Mouse (Mus musculus) right cerebral cortex, postnatal 25 days (tissue): Measurements from ENCODE around the gene 2510002D24Rik.
"Not testable (repeated sequence)": the region's sequence is repeated elsewhere in the genome, so short reads cannot be mapped to it uniquely, and the experiment has no call there.

Experiments
- DNase-seq: peaks from one replicate; pipeline ENCODE4 v3.0.0; 2022

The 2510002D24Rik gene

GRCm38 (mm10) chr16:18836468-18837208 lies at the start of gene 2510002D24Rik, which contains the start of gene Gm28539:
TSS of gene 2510002D24Rik (plus strand) at chr16:18836578.
TSS of gene Gm28539 (plus strand) at chr16:18836584.
- DNase-seq, result peak; percentile 92

- DNase-seq, result no peak
Observed at GRCm38 (mm10) chr16:18786652-18787051, 49.7 kb upstream of the 2510002D24Rik start.

GRCm38 (mm10) chr16:18788627-18789406 lies 47.6 kb upstream of the 2510002D24Rik start:
- DNase-seq, result no peak

- peak; percentile 31 for DNase-seq
Observed at GRCm38 (mm10) chr16:18795223-18795899, 41.0 kb upstream of the 2510002D24Rik start.

- no peak for DNase-seq
Observed at GRCm38 (mm10) chr16:18796645-18797044, 39.7 kb upstream of the 2510002D24Rik start.

GRCm38 (mm10) chr16:18798151-18798550 lies 38.2 kb upstream of the 2510002D24Rik start:
- no peak for DNase-seq

GRCm38 (mm10) chr16:18798841-18799240 lies 37.5 kb upstream of the 2510002D24Rik start:
- peak; percentile 74 for DNase-seq

- no peak for DNase-seq
Observed at GRCm38 (mm10) chr16:18805746-18806145, 30.6 kb upstream of the 2510002D24Rik start.

- no peak for DNase-seq
Observed at GRCm38 (mm10) chr16:18809001-18809400, 27.4 kb upstream of the 2510002D24Rik start.

GRCm38 (mm10) chr16:18811032-18811431 lies 25.3 kb upstream of the 2510002D24Rik start:
- no peak for DNase-seq

- DNase-seq, result peak; percentile 85
Observed at GRCm38 (mm10) chr16:18811468-18812384, 24.7 kb upstream of the 2510002D24Rik start, which contains the start of the genes Ufd1 and Cdc45. TSS of gene Ufd1 (plus strand) at chr16:18811779. TSS of gene Cdc45 (minus strand) at chr16:18811987.

GRCm38 (mm10) chr16:18812385-18812910 lies 23.9 kb upstream of the 2510002D24Rik start:
- DNase-seq, result no peak

GRCm38 (mm10) chr16:18822356-18822755 lies 14.0 kb upstream of the 2510002D24Rik start:
- no peak for DNase-seq

- peak; percentile 37 for DNase-seq
Observed at GRCm38 (mm10) chr16:18822925-18823324, 13.5 kb upstream of the 2510002D24Rik start.

GRCm38 (mm10) chr16:18828630-18829029 lies 7.7 kb upstream of the 2510002D24Rik start:
- no peak for DNase-seq

- no peak for DNase-seq
Observed at GRCm38 (mm10) chr16:18829102-18829501, 7.3 kb upstream of the 2510002D24Rik start.

- no peak for DNase-seq
Observed at GRCm38 (mm10) chr16:18833486-18833885, 2.9 kb upstream of the 2510002D24Rik start.

GRCm38 (mm10) chr16:18836073-18836467 lies 308 bp upstream of the 2510002D24Rik start:
- no peak for DNase-seq

GRCm38 (mm10) chr16:18838346-18838745 lies 2.0 kb downstream of the 2510002D24Rik start:
- DNase-seq, result no peak

- DNase-seq, result no peak
Observed at GRCm38 (mm10) chr16:18846301-18846820, 10.0 kb downstream of the 2510002D24Rik start.

- DNase-seq, result not testable (repeated sequence)
Observed at GRCm38 (mm10) chr16:18849521-18850190, 13.3 kb downstream of the 2510002D24Rik start.
